In the genomic region with DNA sequence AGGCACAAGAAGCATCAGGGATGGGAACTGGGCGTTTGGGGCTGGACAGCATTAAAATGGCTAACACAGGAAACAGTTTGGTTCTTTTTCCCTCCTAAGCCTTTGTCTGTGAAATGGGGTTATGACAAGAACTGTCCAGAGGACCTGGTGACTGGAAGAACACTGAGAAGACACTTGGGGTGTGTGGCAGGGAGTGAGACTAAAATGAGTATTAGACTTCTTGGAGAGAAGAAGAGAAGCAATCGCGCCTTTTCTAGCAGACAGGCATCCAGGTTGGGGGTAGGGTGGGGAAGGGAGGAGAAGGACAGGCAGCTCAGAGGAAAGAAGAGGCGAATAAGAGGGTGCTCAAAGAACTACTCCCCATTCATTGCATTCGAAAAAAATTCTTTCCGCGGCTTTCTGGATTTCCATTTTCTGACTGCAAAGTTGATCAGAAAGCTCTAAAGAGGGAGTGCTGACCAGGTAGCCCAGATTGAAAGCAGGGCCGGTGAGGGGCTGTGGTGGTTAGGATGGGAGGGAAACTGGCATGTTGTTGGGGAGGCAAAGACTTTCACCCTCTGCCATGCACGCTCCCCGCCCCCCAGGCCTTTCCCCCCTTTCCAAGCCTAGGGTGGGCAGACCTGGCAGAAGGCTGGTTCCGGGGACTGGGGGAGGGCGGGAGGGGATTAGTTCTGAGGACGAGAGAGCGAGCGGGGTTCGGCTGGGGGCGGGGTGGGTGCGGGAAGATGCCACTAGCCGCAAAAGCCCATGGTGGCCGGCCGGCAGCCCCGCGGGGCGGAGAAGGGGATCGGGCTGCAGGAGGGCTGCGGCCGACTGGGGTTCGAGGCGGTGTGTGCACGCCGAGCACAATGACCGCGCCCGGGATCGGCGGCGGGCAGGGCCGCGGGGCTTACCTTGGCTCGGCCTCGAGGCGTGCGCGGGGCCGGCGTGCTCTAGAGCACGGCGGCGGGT, we compare ENCODE assay signal across 8 mouse cellular contexts. TPM values are rescaled to one million over a fixed set of nuclear protein-coding genes. Genes with fewer than 3 reads are reported as not detected.
DNase-seq lines count a peak whose midpoint lies in the region; ATAC-seq and TF ChIP-seq lines count a peak whose summit lies in the region.

No protein-coding gene starts in this region.

- H3K4me2 ChIP-seq in hindbrain, embryonic 13.5 days = peak overlapping the region; percentile 77
- peak overlapping the region; percentile 56 for H3K4me2 ChIP-seq in midbrain, embryonic 11.5 days

- peak overlapping the region; percentile 97 for H3K27ac ChIP-seq in bone marrow, adult 2 months (ENCODE audit: control insufficient read depth, insufficient read depth, low read depth, low read length, poor library complexity)
- H3K27ac ChIP-seq in hindbrain, embryonic 13.5 days = peak overlapping the region; percentile 99
- H3K27ac ChIP-seq in left cerebral cortex, adult 2 months = peak overlapping the region; percentile 93
- H3K27ac ChIP-seq in midbrain, embryonic 11.5 days (ENCODE audit: low read depth, low read length) = peak overlapping the region; percentile 99

- peak; percentile 21 for ATAC-seq in hindbrain, embryonic 13.5 days (ENCODE audit: low FRiP score)
- ATAC-seq in midbrain, embryonic 11.5 days (ENCODE audit: low FRiP score) = peak; percentile 25

- TF ChIP-seq POLR2A in bone marrow, adult 2 months (IDR thresholded peaks at IDR 0.05; ENCODE audit: borderline replicate concordance, control insufficient read depth, low read depth, low read length) = no peak; the same call in 1 of the 2 replicates

- peaks cover 78% of the 10 kb centered on the region for H3K36me3 ChIP-seq in erythroblast, embryonic 14.5 days (ENCODE audit: control insufficient read depth)
- peaks cover 27% of the 10 kb centered on the region for H3K36me3 ChIP-seq in hindbrain, embryonic 13.5 days
- peaks cover 16% of the 10 kb centered on the region; the same call in 1 of the 2 replicates for H3K36me3 ChIP-seq in midbrain, embryonic 11.5 days (ENCODE audit: control insufficient read depth, insufficient read depth, low read length)

- WGBS in bone marrow, adult 2 months = 1% methylated on average over 49 of the region's 49 CpGs
- WGBS in hindbrain, embryonic 13.5 days = under 1% methylated on average over 39 of the region's 49 CpGs
- WGBS in midbrain, embryonic 11.5 days = 0% methylated on average over 33 of the region's 49 CpGs

- peaks cover 5% of the 10 kb centered on the region for H3K4me1 ChIP-seq in bone marrow, adult 2 months (ENCODE audit: control insufficient read depth, insufficient read depth, low read length)
- peaks cover 45% of the 10 kb centered on the region for H3K4me1 ChIP-seq in erythroblast, embryonic 14.5 days (ENCODE audit: control insufficient read depth)
- peaks cover 40% of the 10 kb centered on the region for H3K4me1 ChIP-seq in hindbrain, embryonic 13.5 days (replicated peaks)
- H3K4me1 ChIP-seq in midbrain, embryonic 11.5 days (ENCODE audit: control insufficient read depth, insufficient read depth, low read length) = peaks cover 14% of the 10 kb centered on the region

- DNase-seq in embryo, embryonic 10.5 days (ENCODE audit: low spot score) = peak; percentile 35
- no peak for DNase-seq in embryo, embryonic 10 days (ENCODE audit: low spot score)
- peak in 1 of 2 experiments; percentile 25 for DNase-seq in left cerebral cortex, adult 2 months (ENCODE audit: extremely low spot score in 1 of 2, low spot score in 2 of 2)
- peak; percentile 97 for DNase-seq in midbrain, embryonic 11.5 days (ENCODE audit: low spot score, missing footprints)
- DNase-seq in spleen, postnatal 4 days (ENCODE audit: low spot score in 2 of 2) = peak; percentile 42 to 79

- H3K4me3 ChIP-seq in bone marrow, adult 2 months (replicated peaks; ENCODE audit: control insufficient read depth, low read depth, low read length) = peak overlapping the region; percentile 82
- H3K4me3 ChIP-seq in erythroblast, embryonic 14.5 days (replicated peaks) = peak overlapping the region; percentile 97
- peak overlapping the region; percentile 99 for H3K4me3 ChIP-seq in hindbrain, embryonic 13.5 days
- peak overlapping the region; percentile 97 for H3K4me3 ChIP-seq in left cerebral cortex, adult 2 months
- H3K4me3 ChIP-seq in midbrain, embryonic 11.5 days (ENCODE audit: low read depth, low read length) = peak overlapping the region; percentile 92

- intact Hi-C loops in left cerebral cortex, adult 2 months (cut with DNase I) = loop anchor here (1.0 to 10.0 kb wide), 4 partner anchors 25 to 521 kb away; a partner anchor contains a TSS

- TF ChIP-seq CTCF in bone marrow, adult 2 months (IDR thresholded peaks at IDR 0.05; ENCODE audit: control insufficient read depth, insufficient read depth, low read length) = no peak
- TF ChIP-seq CTCF in left cerebral cortex, adult 2 months (IDR thresholded peaks at IDR 0.05) = no peak

- peak overlapping the region; percentile 100 for H3K9ac ChIP-seq in hindbrain, embryonic 13.5 days
- peak overlapping the region; percentile 100 for H3K9ac ChIP-seq in midbrain, embryonic 11.5 days (ENCODE audit: low read length)

- H3K9me3 ChIP-seq in erythroblast, embryonic 14.5 days (ENCODE audit: control insufficient read depth, low read length) = no peaks in the 10 kb centered on the region
- no peaks in the 10 kb centered on the region for H3K9me3 ChIP-seq in hindbrain, embryonic 13.5 days
- H3K9me3 ChIP-seq in midbrain, embryonic 11.5 days (ENCODE audit: control insufficient read depth, low read length) = no peaks in the 10 kb centered on the region; the same call in 1 of the 2 replicates

- H3K27me3 ChIP-seq in erythroblast, embryonic 14.5 days (ENCODE audit: control insufficient read depth) = no peaks in the 10 kb centered on the region
- H3K27me3 ChIP-seq in hindbrain, embryonic 13.5 days = no peaks in the 10 kb centered on the region
- H3K27me3 ChIP-seq in midbrain, embryonic 11.5 days (ENCODE audit: control insufficient read depth, insufficient read depth, low read length) = no peaks in the 10 kb centered on the region

RNA-seq across cellular contexts. Expression of a gene that starts 1.0 kb away (rescaled TPM):
- 4.1 and 10.8 TPM in 2 replicates for polyA plus RNA-seq in bone marrow, adult 2 months (2011; ENCODE audit: insufficient read depth, insufficient read length, low replicate concordance, missing spikeins)
- 0.53 and 0.71 TPM in 2 replicates for polyA plus RNA-seq in erythroblast, embryonic 14.5 days (2012)
- polyA plus RNA-seq in hindbrain, embryonic 13.5 days (2015; fragmentation: Nextera tagmentation; extraction: Ambion mirVana) = 3.1 and 3.5 TPM in 2 replicates
- 10 to 100 TPM; 84.0 to 91.6 TPM for total RNA-seq in left cerebral cortex, adult 2 months (2021)
- polyA plus RNA-seq in midbrain, embryonic 11.5 days (2014; fragmentation: Nextera tagmentation; extraction: Ambion mirVana) = 6.0 and 9.7 TPM in 2 replicates

RNA-seq across cellular contexts. Expression of a gene that starts 24.2 kb away (rescaled TPM):
- polyA plus RNA-seq in bone marrow, adult 2 months (2011; ENCODE audit: insufficient read depth, insufficient read length, low replicate concordance, missing spikeins) = 18.3 and 20.2 TPM in 2 replicates
- polyA plus RNA-seq in erythroblast, embryonic 14.5 days (2012) = not detected in 2 replicates
- polyA plus RNA-seq in hindbrain, embryonic 13.5 days (2015; fragmentation: Nextera tagmentation; extraction: Ambion mirVana) = 23.1 and 25.4 TPM in 2 replicates
- 10 to 100 TPM; 26.9 to 32.3 TPM for total RNA-seq in left cerebral cortex, adult 2 months (2021)
- 23.8 and 24.6 TPM in 2 replicates for polyA plus RNA-seq in midbrain, embryonic 11.5 days (2014; fragmentation: Nextera tagmentation; extraction: Ambion mirVana)

RNA-seq across cellular contexts. Expression of a gene that starts 24.4 kb away (rescaled TPM):
- 20.1 and 59.2 TPM in 2 replicates for polyA plus RNA-seq in bone marrow, adult 2 months (2011; ENCODE audit: insufficient read depth, insufficient read length, low replicate concordance, missing spikeins)
- 8.9 and 9.1 TPM in 2 replicates for polyA plus RNA-seq in erythroblast, embryonic 14.5 days (2012)
- polyA plus RNA-seq in hindbrain, embryonic 13.5 days (2015; fragmentation: Nextera tagmentation; extraction: Ambion mirVana) = 70.4 and 71.3 TPM in 2 replicates
- total RNA-seq in left cerebral cortex, adult 2 months (2021) = 10 to 100 TPM; 68.5 to 75.8 TPM
- 75.4 and 92.2 TPM in 2 replicates for polyA plus RNA-seq in midbrain, embryonic 11.5 days (2014; fragmentation: Nextera tagmentation; extraction: Ambion mirVana)

RNA-seq across cellular contexts. Expression of a gene that starts 24.5 kb away (rescaled TPM):
- 1.1 and 5.1 TPM in 2 replicates for polyA plus RNA-seq in bone marrow, adult 2 months (2011; ENCODE audit: insufficient read depth, insufficient read length, low replicate concordance, missing spikeins)
- polyA plus RNA-seq in erythroblast, embryonic 14.5 days (2012) = 0.32 and 0.53 TPM in 2 replicates
- 7.0 and 7.7 TPM in 2 replicates for polyA plus RNA-seq in hindbrain, embryonic 13.5 days (2015; fragmentation: Nextera tagmentation; extraction: Ambion mirVana)
- 10 to 100 TPM; 19.6 to 20.1 TPM for total RNA-seq in left cerebral cortex, adult 2 months (2021)
- 8.0 TPM in 2 replicates for polyA plus RNA-seq in midbrain, embryonic 11.5 days (2014; fragmentation: Nextera tagmentation; extraction: Ambion mirVana)

Comparison
In these comparisons a context has a peak if more than half of its experiments do, and no peak if none do; other contexts are left out.
1. RNA of a gene that starts 24.2 kb away (polyA plus RNA-seq): 23.8 to 24.6 TPM in midbrain, embryonic 11.5 days, 23.1 to 25.4 TPM in hindbrain, embryonic 13.5 days and 18.3 to 20.2 TPM in bone marrow, adult 2 months; not detected in erythroblast, embryonic 14.5 days; every median in the first group is over 10 times any median in the second.
2. Peak in every context shown above with its lines, with median percentiles within 50 percentile points of each other: H3K27ac ChIP-seq and H3K4me3 ChIP-seq.